Mouse (Mus musculus) embryonic fibroblast, embryonic 13.5 days (primary cell): ENCODE results near the gene Nsd2.

Experiments used
- CTCF ChIP-seq: IDR thresholded peaks from 2 replicates; pipeline ENCODE4 v1.5.1; 2011; ENCODE audit warnings: mild to moderate bottlenecking, control low read depth, low read length, moderate library complexity, borderline replicate concordance; ENCODE audit not compliant: insufficient read depth
- POLR2A ChIP-seq: IDR thresholded peaks from 2 replicates; pipeline ENCODE4 v1.6.1; 2011; ENCODE audit warnings: low read depth, mild to moderate bottlenecking, control low read depth, low read length, moderate library complexity

DNA sequence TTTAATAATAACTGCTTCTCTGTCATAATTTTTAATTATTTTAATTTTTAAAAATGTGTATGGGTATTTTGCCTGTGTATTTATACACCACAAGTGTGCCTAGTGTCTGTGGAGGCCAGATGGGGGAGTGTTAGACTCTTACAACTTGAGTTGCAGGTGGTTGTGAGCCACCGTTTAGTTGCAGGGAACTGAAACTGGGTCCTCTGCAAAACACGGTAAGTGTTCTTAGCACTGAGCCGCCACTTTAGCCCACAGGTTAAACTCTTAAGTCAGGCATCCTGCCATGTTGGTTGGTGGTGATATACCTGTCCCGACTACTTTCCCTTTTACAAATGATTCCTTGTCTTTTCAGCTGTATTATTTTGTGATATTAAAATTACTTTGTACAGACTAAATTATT is 22.0 kb downstream of the Nsd2 start:
- TF ChIP-seq CTCF, result no peak
- TF ChIP-seq POLR2A, result no peak
